Mouse (Mus musculus): ENCODE data around the gene Siva1. TPM values are rescaled to one million over a fixed set of nuclear protein-coding genes. Genes with fewer than 3 reads are reported as not detected.

Gene Siva1
- total and polyA plus RNA-seq, 2 experiments from 2014 or later, result 62.2 to 107 TPM

DNA sequence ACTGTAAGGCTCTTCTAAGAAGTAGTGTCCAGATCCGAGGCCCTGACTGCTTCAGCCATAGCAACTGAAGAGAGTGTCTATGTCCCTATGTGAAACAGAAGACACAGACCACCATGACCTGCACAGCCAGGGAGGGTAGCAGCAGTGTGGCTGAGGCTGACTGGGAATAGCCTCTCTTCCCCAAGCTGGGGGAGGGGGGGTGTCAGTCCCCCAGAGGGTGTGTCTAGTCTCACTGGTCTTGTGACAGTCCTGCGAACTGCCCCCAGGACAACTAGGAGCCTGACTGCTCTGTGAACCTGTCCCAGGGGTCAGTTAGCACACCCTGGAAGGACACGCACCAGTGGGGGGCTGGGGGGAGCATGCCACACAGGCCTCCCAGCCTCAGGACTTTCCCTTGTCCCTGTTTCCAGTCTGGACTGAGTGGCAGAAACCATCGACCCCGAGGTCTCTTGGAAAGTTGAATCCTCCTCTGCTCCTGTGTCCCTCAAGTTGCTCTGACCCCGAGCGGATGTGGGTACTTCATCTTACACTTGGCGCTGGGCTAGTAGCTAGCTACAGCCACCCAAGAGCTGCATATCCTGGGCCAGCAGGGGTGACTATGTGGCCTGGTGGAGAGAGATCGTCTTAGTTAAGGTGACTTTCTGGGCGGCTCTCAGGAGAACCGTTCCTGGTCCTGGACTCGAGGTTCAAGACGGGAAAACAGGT lies 25.3 kb upstream of the Siva1 start:
- DNase-seq (ENCODE audit: low spot score), result peak; percentile 79
- peak; percentile 19 for ATAC-seq (ENCODE audit: insufficient read depth, low read depth)

DNA sequence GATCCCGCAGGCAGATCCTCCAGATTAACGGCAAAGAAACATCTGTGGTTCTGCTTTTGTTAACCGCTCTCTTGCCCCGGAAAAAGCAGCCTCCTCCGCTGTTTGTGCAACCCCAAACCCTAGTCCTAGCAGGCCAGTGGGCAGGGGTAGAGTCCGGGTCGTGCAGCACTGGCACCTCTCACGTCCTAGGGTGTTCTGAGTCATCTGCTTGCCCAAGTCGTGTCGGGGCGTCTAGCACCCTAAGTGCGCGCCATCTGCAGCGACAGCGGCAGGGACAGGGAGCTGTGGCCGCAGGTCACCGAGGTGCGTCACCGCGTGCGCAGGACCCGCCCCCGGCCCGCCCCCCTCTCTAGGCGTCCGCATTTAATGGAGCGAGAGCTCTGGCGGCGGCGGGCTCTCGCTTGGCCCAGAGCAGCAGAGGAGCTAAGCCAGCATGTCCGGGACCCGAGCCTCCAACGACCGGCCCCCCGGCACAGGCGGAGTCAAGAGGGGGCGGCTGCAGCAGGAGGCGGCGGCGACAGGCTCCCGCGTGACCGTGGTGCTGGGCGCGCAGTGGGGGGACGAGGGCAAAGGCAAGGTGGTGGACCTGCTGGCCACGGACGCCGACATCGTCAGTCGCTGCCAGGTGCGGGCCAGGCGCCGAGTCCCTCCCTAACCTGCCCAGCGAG lies 24.7 kb upstream of the Siva1 start, which contains the start of gene Adssl1:
Adssl1 (plus strand) TSS at position 360 of the 668 bp plus-strand sequence.
- Histone ChIP-seq H3K4me1 (ENCODE audit: control insufficient read depth, insufficient read depth) (peaks cover 44% of the 10 kb centered on the region; the same call in 1 of the 2 replicates), H3K36me3 (replicated peaks; ENCODE audit: control insufficient read depth, insufficient read depth, low read length) (no peaks in the 10 kb centered on the region), H3K9ac (replicated peaks; ENCODE audit: low read depth, low read length) (peak within 1 kb of the TSS; percentile 63), H3K27me3 (ENCODE audit: control insufficient read depth, insufficient read depth, low read length) (peaks cover 8% of the 10 kb centered on the region), H3K27ac (ENCODE audit: low read depth) (peak within 1 kb of the TSS; percentile 88), H3K4me3 (ENCODE audit: low read depth, low read length) (peak within 1 kb of the TSS; percentile 56), H3K9me3 (replicated peaks; ENCODE audit: control insufficient read depth, low read length) (no peaks in the 10 kb centered on the region), H3K4me2 (ENCODE audit: low read depth, low read length) (peak within 1 kb of the TSS; percentile 88)
- ATAC-seq (ENCODE audit: insufficient read depth, low read depth) (peak; percentile 66), DNase-seq (ENCODE audit: low spot score) (peak; percentile 57)
- WGBS, result under 1% methylated on average over 54 of the region's 56 CpGs
- TF ChIP-seq CTCF (IDR thresholded peaks at IDR 0.05; ENCODE audit: low read depth), result no peak
- TF ChIP-seq EP300 (IDR thresholded peaks at IDR 0.05; ENCODE audit: low read depth), result peak; percentile 73

More for the DNA sequence above, 25.3 kb upstream of the Siva1 start:
- peak overlapping the region; percentile 88 for H3K27ac ChIP-seq (ENCODE audit: low read depth)
- 14% methylated on average over 13 of the region's 13 CpGs for WGBS
- peak overlapping the region; percentile 56 for H3K4me3 ChIP-seq (ENCODE audit: low read depth, low read length)
- H3K4me2 ChIP-seq (ENCODE audit: low read depth, low read length), result peak overlapping the region; percentile 88
- H3K36me3 ChIP-seq (replicated peaks; ENCODE audit: control insufficient read depth, insufficient read depth, low read length), result no peaks in the 10 kb centered on the region
- H3K27me3 ChIP-seq (ENCODE audit: control insufficient read depth, insufficient read depth, low read length), result peaks cover 8% of the 10 kb centered on the region
- TF ChIP-seq EP300 (IDR thresholded peaks at IDR 0.05; ENCODE audit: low read depth) (no peak; the same call in 1 of the 2 replicates), CTCF (IDR thresholded peaks at IDR 0.05; ENCODE audit: low read depth) (no peak)
- peaks cover 44% of the 10 kb centered on the region; the same call in 1 of the 2 replicates for H3K4me1 ChIP-seq (ENCODE audit: control insufficient read depth, insufficient read depth)
- H3K9me3 ChIP-seq (replicated peaks; ENCODE audit: control insufficient read depth, low read length), result no peaks in the 10 kb centered on the region
- peak overlapping the region; percentile 63 for H3K9ac ChIP-seq (replicated peaks; ENCODE audit: low read depth, low read length)

DNA sequence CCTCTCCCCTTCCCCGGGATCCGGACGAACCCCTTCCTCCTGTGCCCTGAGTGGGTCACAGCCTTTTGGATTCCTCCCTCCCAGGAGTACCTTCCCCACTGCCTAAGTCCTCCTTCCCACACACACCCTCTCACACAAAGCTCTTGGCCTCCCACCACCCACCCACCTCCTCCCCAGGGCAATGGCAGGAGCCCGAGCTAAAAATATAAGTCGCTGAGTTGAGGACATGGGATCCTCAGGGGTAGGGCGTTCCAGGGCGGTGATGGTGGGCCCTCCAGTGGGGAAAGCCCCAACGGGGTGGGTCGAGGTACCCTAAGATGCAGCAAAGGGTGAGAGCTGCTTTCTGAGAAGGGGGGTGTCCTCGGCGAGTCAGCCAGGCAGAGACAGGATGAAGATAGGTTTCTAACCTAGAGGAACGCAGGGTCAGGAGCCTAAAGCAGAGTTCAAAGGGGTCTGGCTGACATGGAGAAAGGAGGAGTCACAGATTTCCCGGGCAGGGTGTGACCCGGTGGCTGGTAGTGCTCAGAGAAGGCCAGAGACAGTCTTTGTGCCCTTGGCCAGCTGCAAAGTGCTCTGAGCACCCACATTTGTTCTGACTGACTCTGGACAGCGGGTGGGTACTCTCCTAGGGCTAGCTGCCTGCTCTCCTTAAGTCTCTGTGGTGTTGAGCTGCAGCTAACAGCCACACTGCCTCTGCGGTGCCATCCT lies 24.0 kb upstream of the Siva1 start:
- 11% methylated on average over 16 of the region's 16 CpGs for WGBS
- Histone ChIP-seq H3K36me3 (replicated peaks; ENCODE audit: control insufficient read depth, insufficient read depth, low read length) (no peaks in the 10 kb centered on the region), H3K27ac (ENCODE audit: low read depth) (peak overlapping the region; percentile 88), H3K4me1 (ENCODE audit: control insufficient read depth, insufficient read depth) (peaks cover 44% of the 10 kb centered on the region; the same call in 1 of the 2 replicates), H3K4me3 (ENCODE audit: low read depth, low read length) (peak overlapping the region; percentile 56), H3K4me2 (ENCODE audit: low read depth, low read length) (peak overlapping the region; percentile 88), H3K9ac (replicated peaks; ENCODE audit: low read depth, low read length) (peak overlapping the region; percentile 63), H3K9me3 (replicated peaks; ENCODE audit: control insufficient read depth, low read length) (no peaks in the 10 kb centered on the region), H3K27me3 (ENCODE audit: control insufficient read depth, insufficient read depth, low read length) (peaks cover 8% of the 10 kb centered on the region)
- TF ChIP-seq CTCF (IDR thresholded peaks at IDR 0.05; ENCODE audit: low read depth), result no peak
- TF ChIP-seq EP300 (IDR thresholded peaks at IDR 0.05; ENCODE audit: low read depth), result no peak
- DNase-seq (ENCODE audit: low spot score) (peak; percentile 47), ATAC-seq (ENCODE audit: insufficient read depth, low read depth) (peak; percentile 9)

DNA sequence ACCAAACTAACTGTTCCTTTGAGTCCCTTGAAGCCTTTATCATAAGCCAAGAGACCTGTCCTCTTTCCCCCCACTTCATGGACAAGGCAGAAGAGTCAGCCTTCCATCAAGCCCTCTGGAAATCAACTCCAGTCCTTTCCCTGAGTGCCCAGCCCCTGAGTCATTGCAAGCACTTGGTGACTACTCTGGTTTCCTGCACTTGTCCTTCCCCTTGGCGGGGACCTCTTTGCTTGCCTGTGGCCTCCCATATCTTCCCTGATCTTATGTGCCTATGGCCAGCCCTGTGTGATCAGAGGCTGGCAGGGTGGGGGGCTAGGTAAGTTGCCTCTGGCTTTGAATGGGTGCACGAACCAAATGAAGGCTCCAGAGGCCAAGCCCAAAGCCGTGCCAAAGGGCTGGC lies 22.6 kb upstream of the Siva1 start:
- no peak overlapping the region for H3K4me2 ChIP-seq (ENCODE audit: low read depth, low read length)
- no peak overlapping the region for H3K4me3 ChIP-seq (ENCODE audit: low read depth, low read length)
- no peak for DNase-seq (ENCODE audit: low spot score)
- no peak overlapping the region for H3K9ac ChIP-seq (replicated peaks; ENCODE audit: low read depth, low read length)
- no peaks in the 10 kb centered on the region for H3K9me3 ChIP-seq (replicated peaks; ENCODE audit: control insufficient read depth, low read length)
- H3K27ac ChIP-seq (ENCODE audit: low read depth), result peak overlapping the region; percentile 88; the same call in 1 of the 2 replicates
- TF ChIP-seq EP300 (IDR thresholded peaks at IDR 0.05; ENCODE audit: low read depth) (no peak), CTCF (IDR thresholded peaks at IDR 0.05; ENCODE audit: low read depth) (no peak)
- H3K4me1 ChIP-seq (ENCODE audit: control insufficient read depth, insufficient read depth), result peaks cover 56% of the 10 kb centered on the region
- WGBS, result 67% methylated on average over 3 of the region's 3 CpGs
- H3K36me3 ChIP-seq (replicated peaks; ENCODE audit: control insufficient read depth, insufficient read depth, low read length), result no peaks in the 10 kb centered on the region
- peaks cover 8% of the 10 kb centered on the region for H3K27me3 ChIP-seq (ENCODE audit: control insufficient read depth, insufficient read depth, low read length)
- ATAC-seq (ENCODE audit: insufficient read depth, low read depth), result no peak

DNA sequence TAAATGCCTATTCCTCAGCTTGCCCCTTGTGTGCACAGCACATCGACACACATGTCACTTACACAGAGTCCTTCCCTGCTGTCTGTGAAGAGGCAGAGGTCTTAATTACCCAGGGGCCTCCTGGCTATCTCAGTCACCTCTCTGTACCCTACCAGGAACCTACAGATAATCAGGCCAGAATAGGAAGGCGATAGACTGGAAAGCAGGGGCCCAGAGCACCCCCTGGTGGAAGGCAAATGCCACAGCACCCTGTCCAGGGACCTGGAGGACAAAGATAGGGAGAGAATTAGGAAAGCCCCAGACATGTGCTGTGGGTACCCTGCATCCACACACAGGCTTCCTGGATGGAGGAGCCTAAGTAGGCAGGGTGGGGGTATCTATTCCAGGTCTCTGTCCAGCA lies 20.7 kb upstream of the Siva1 start:
- Histone ChIP-seq H3K27ac (ENCODE audit: low read depth) (peak overlapping the region; percentile 52; the same call in 1 of the 2 replicates), H3K36me3 (replicated peaks; ENCODE audit: control insufficient read depth, insufficient read depth, low read length) (no peaks in the 10 kb centered on the region), H3K4me3 (ENCODE audit: low read depth, low read length) (no peak overlapping the region), H3K9ac (replicated peaks; ENCODE audit: low read depth, low read length) (0 out of 2 replicates have a peak overlapping the region, but pooled peaks have one; percentile 1), H3K9me3 (replicated peaks; ENCODE audit: control insufficient read depth, low read length) (no peaks in the 10 kb centered on the region), H3K4me2 (ENCODE audit: low read depth, low read length) (no peak overlapping the region), H3K4me1 (ENCODE audit: control insufficient read depth, insufficient read depth) (peaks cover 49% of the 10 kb centered on the region), H3K27me3 (ENCODE audit: control insufficient read depth, insufficient read depth, low read length) (peaks cover 8% of the 10 kb centered on the region)
- 17% methylated on average over 2 of the region's 2 CpGs for whole genome bisulfite sequencing
- ATAC-seq (ENCODE audit: insufficient read depth, low read depth), result peak; percentile 25
- TF ChIP-seq EP300 (IDR thresholded peaks at IDR 0.05; ENCODE audit: low read depth) (no peak), CTCF (IDR thresholded peaks at IDR 0.05; ENCODE audit: low read depth) (peak; percentile 91)
- peak; percentile 72 for DNase-seq (ENCODE audit: low spot score)

Measured in heart, postnatal 0 days (tissue).